Mouse (Mus musculus) midbrain, embryonic 15.5 days (tissue): ENCODE data around the gene Samd4. TPM values are rescaled to one million over a fixed set of nuclear protein-coding genes. Genes with fewer than 3 reads are reported as not detected.
"Not testable (repeated sequence)": the region's sequence is repeated elsewhere in the genome, so short reads cannot be mapped to it uniquely, and the experiment has no call there.

Experiments
- ATAC-seq: fragments of 200-750 bp; cut with Nextera tagmentation; replicated peaks from 2 replicates; pipeline ENCODE4 v1.8.0; 2017; ENCODE audit warnings: moderate TSS enrichment
- H3K27ac ChIP-seq: fragments of 300-500 bp; sonication (generic); 2 replicates; pipeline ENCODE4 v1.5.1; 2015; ENCODE audit warnings: mild to moderate bottlenecking, inconsistent platforms
- H3K27me3 ChIP-seq: fragments of 300-500 bp; sonication (generic); replicated peaks from 2 replicates; pipeline ENCODE4 v1.6.1; 2015; ENCODE audit warnings: inconsistent platforms
- H3K36me3 ChIP-seq: fragments of 300-500 bp; sonication (generic); replicated peaks from 2 replicates; pipeline ENCODE4 v1.6.1; 2015; ENCODE audit warnings: inconsistent platforms
- H3K4me1 ChIP-seq: fragments of 300-500 bp; sonication (generic); 2 replicates; pipeline ENCODE4 v1.6.1; 2015; ENCODE audit warnings: inconsistent platforms
- H3K4me2 ChIP-seq: fragments of 300-500 bp; sonication (generic); 2 replicates; pipeline ENCODE4 v1.6.1; 2015; ENCODE audit warnings: inconsistent platforms, mild to moderate bottlenecking, moderate library complexity
- H3K4me3 ChIP-seq: fragments of 300-500 bp; sonication (generic); 2 replicates; pipeline ENCODE4 v1.5.1; 2015; ENCODE audit warnings: mild to moderate bottlenecking, inconsistent platforms
- H3K9ac ChIP-seq: fragments of 300-500 bp; sonication (generic); 2 replicates; pipeline ENCODE4 v1.6.1; 2015; ENCODE audit warnings: mild to moderate bottlenecking, inconsistent platforms
- H3K9me3 ChIP-seq: fragments of 300-500 bp; sonication (generic); 2 replicates; pipeline ENCODE4 v1.6.1; 2016; ENCODE audit warnings: inconsistent platforms
- WGBS: fragments of 180-500 bp; shearing (Covaris S2); methylation state at CpG from one replicate; pipeline ENCODE4 v1.1.7; 2015; ENCODE audit warnings: mixed read lengths; 5-methylcytosine and 5-hydroxymethylcytosine counted together
- polyA plus RNA-seq: library from polyadenylated mRNA; unstranded; fragments of >200 nt; fragmentation: Nextera tagmentation; extraction: Ambion mirVana; gene quantifications from 2 replicates; pipeline ENCODE4 v1.2.1, GENCODE M21; 2015

Gene Samd4
- polyA plus RNA-seq, 1 experiment from 2014 or later = 4.2 TPM

- no peak for ATAC-seq
- Histone ChIP-seq H3K27me3 (no peaks in the 10 kb centered on the region), H3K4me3 (no peak overlapping the region), H3K9ac (no peak overlapping the region), H3K9me3 (no peaks in the 10 kb centered on the region), H3K4me2 (no peak overlapping the region), H3K36me3 (no peaks in the 10 kb centered on the region), H3K4me1 (no peaks in the 10 kb centered on the region), H3K27ac (no peak overlapping the region)
- 76% methylated on average over 3 of the region's 3 CpGs for WGBS
These were observed 224.8 kb downstream of the Samd4 start for GRCm38 (mm10) chr14:47107461-47107860.

GRCm38 (mm10) chr14:47110391-47110790 lies 227.7 kb downstream of the Samd4 start:
- not testable (repeated sequence) for H3K36me3 ChIP-seq
- 92% methylated on average over 7 of the region's 7 CpGs for WGBS

GRCm38 (mm10) chr14:47111341-47111740 lies 228.7 kb downstream of the Samd4 start:
- Histone ChIP-seq H3K27me3 (no peaks in the 10 kb centered on the region), H3K9me3 (no peaks in the 10 kb centered on the region), H3K36me3 (no peaks in the 10 kb centered on the region), H3K4me1 (no peaks in the 10 kb centered on the region), H3K9ac (no peak overlapping the region), H3K27ac (no peak overlapping the region), H3K4me3 (no peak overlapping the region), H3K4me2 (no peak overlapping the region)
- no peak for ATAC-seq
- WGBS = 55% methylated on average over 9 of the region's 9 CpGs

More at GRCm38 (mm10) chr14:47110391-47110790, 227.7 kb downstream of the Samd4 start:
- not testable (repeated sequence) for H3K4me2 ChIP-seq, ATAC-seq, H3K27me3 ChIP-seq, H3K4me1 ChIP-seq, H3K9me3 ChIP-seq, H3K4me3 ChIP-seq, H3K9ac ChIP-seq, H3K27ac ChIP-seq

GRCm38 (mm10) chr14:47115154-47115553 lies 232.5 kb downstream of the Samd4 start:
- H3K27ac ChIP-seq = no peak overlapping the region
- no peak for ATAC-seq

GRCm38 (mm10) chr14:47116062-47116762 lies 233.6 kb downstream of the Samd4 start:
- 93% methylated on average over 9 of the region's 10 CpGs for WGBS
- H3K4me2 ChIP-seq = no peak overlapping the region
- no peaks in the 10 kb centered on the region for H3K4me1 ChIP-seq
- H3K9ac ChIP-seq = no peak overlapping the region
- no peak overlapping the region for H3K27ac ChIP-seq
- no peak for ATAC-seq
- H3K9me3 ChIP-seq = no peaks in the 10 kb centered on the region
- H3K36me3 ChIP-seq = no peaks in the 10 kb centered on the region
- no peaks in the 10 kb centered on the region for H3K27me3 ChIP-seq
- H3K4me3 ChIP-seq = no peak overlapping the region

More at GRCm38 (mm10) chr14:47115154-47115553, 232.5 kb downstream of the Samd4 start:
- Histone ChIP-seq H3K4me3 (no peak overlapping the region), H3K4me2 (no peak overlapping the region), H3K4me1 (no peaks in the 10 kb centered on the region), H3K27me3 (no peaks in the 10 kb centered on the region), H3K36me3 (no peaks in the 10 kb centered on the region), H3K9me3 (no peaks in the 10 kb centered on the region), H3K9ac (no peak overlapping the region)
- WGBS = 61% methylated on average over 9 of the region's 9 CpGs

DNA sequence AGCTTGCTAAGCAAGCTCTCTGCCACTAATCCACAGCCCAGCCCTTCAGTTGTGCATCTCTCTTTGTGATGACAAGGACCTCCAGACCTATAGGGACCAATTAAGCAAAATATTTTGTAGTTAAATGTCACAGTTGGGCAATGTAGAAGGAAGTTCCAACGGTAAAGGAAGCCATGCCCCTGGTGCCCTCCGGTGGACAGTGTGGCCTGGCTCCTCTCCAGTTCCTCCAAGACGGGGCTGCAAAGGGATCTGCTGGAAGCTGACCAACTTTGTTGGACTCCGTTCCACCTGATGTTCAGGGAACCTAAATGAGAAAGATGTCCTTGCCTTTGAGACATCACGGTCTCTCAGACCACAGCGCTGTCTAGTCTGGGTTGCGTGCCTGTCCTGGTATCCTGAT lies 234.9 kb downstream of the Samd4 start:
- WGBS = 79% methylated on average over 7 of the region's 7 CpGs
- no peaks in the 10 kb centered on the region for H3K9me3 ChIP-seq
- H3K27ac ChIP-seq = no peak overlapping the region
- no peaks in the 10 kb centered on the region for H3K27me3 ChIP-seq
- no peaks in the 10 kb centered on the region for H3K4me1 ChIP-seq
- H3K4me2 ChIP-seq = no peak overlapping the region
- no peak for ATAC-seq
- H3K36me3 ChIP-seq = no peaks in the 10 kb centered on the region
- H3K4me3 ChIP-seq = no peak overlapping the region
- no peak overlapping the region for H3K9ac ChIP-seq

- 90% methylated on average over 5 of the region's 5 CpGs for WGBS
- Histone ChIP-seq H3K4me1 (no peaks in the 10 kb centered on the region), H3K36me3 (no peaks in the 10 kb centered on the region), H3K9ac (no peak overlapping the region), H3K9me3 (no peaks in the 10 kb centered on the region), H3K4me3 (no peak overlapping the region), H3K4me2 (no peak overlapping the region), H3K27me3 (no peaks in the 10 kb centered on the region), H3K27ac (no peak overlapping the region)
- ATAC-seq = no peak
These were observed 245.3 kb downstream of the Samd4 start for GRCm38 (mm10) chr14:47127987-47128386.

DNA sequence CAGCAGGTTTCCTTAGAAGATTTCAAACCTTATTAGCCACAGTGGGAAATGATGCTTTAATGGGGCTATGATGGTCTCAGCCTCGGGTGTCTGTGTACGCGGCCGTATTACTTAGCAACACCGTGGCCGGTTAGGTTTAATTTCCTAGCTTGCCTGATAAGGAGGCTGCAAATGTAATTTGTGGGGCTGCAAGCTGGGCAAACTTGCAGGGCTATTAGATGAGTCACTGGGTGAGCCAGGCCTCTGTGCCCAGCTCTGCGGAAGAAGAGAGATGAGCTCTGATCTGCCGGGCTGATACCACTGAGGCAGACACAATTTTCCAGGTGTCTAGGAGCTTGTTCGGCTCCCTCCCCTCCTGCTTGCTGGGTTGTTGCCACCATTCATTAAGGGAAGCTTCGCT lies 251.3 kb downstream of the Samd4 start:
- Histone ChIP-seq H3K4me2 (no peak overlapping the region), H3K9ac (no peak overlapping the region), H3K9me3 (no peaks in the 10 kb centered on the region), H3K4me1 (no peaks in the 10 kb centered on the region; the same call in 1 of the 2 replicates), H3K36me3 (no peaks in the 10 kb centered on the region), H3K27ac (0 out of 2 replicates have a peak overlapping the region, but pooled peaks have one; percentile 38), H3K27me3 (no peaks in the 10 kb centered on the region), H3K4me3 (no peak overlapping the region)
- peak; percentile 67 for ATAC-seq
- 65% methylated on average over 10 of the region's 10 CpGs for WGBS

GRCm38 (mm10) chr14:47136637-47137036 lies 254.0 kb downstream of the Samd4 start:
- H3K27me3 ChIP-seq = no peaks in the 10 kb centered on the region
- whole genome bisulfite sequencing = 78% methylated on average over 5 of the region's 5 CpGs
- no peak for ATAC-seq
- no peak overlapping the region for H3K9ac ChIP-seq
- H3K27ac ChIP-seq = no peak overlapping the region
- H3K36me3 ChIP-seq = no peaks in the 10 kb centered on the region
- no peak overlapping the region for H3K4me3 ChIP-seq
- H3K4me1 ChIP-seq = no peaks in the 10 kb centered on the region; the same call in 1 of the 2 replicates
- no peaks in the 10 kb centered on the region for H3K9me3 ChIP-seq
- no peak overlapping the region for H3K4me2 ChIP-seq

- H3K27ac ChIP-seq = no peak overlapping the region
- H3K4me2 ChIP-seq = no peak overlapping the region
- WGBS = 74% methylated on average over 3 of the region's 3 CpGs
These were observed 256.2 kb downstream of the Samd4 start for GRCm38 (mm10) chr14:47138853-47139252.

GRCm38 (mm10) chr14:47144326-47144725 lies 261.7 kb downstream of the Samd4 start:
- WGBS = 94% methylated on average over 5 of the region's 5 CpGs
- no peaks in the 10 kb centered on the region for H3K9me3 ChIP-seq
- H3K36me3 ChIP-seq = no peaks in the 10 kb centered on the region
- H3K4me3 ChIP-seq = no peak overlapping the region
- no peak overlapping the region for H3K27ac ChIP-seq
- no peaks in the 10 kb centered on the region for H3K27me3 ChIP-seq
- no peaks in the 10 kb centered on the region for H3K4me1 ChIP-seq
- H3K4me2 ChIP-seq = no peak overlapping the region
- ATAC-seq = no peak
- H3K9ac ChIP-seq = no peak overlapping the region

More at GRCm38 (mm10) chr14:47138853-47139252, 256.2 kb downstream of the Samd4 start:
- H3K4me1 ChIP-seq = no peaks in the 10 kb centered on the region; the same call in 1 of the 2 replicates
- H3K9me3 ChIP-seq = no peaks in the 10 kb centered on the region
- no peak overlapping the region for H3K4me3 ChIP-seq
- no peak overlapping the region for H3K9ac ChIP-seq
- no peaks in the 10 kb centered on the region for H3K36me3 ChIP-seq
- no peaks in the 10 kb centered on the region for H3K27me3 ChIP-seq
- ATAC-seq = no peak

DNA sequence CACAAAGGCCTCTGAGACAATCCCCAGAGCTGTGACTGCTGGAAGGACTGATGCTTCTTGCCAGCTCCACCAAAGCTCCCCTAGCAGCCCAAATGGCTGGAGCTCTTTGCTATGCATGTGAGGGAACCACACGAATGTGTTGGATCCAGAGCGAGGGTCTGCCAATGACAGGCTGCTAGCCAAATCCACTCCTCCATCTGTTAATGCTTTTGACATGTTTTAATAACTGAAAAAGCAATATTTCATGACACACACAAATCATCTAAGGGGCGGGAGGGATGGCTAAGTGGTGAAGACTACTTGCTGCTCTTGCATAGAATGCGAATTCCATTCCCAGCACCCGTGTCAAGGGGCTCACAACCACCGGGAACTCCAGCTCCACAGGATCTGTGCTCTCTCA lies 268.7 kb downstream of the Samd4 start:
- no peak overlapping the region for H3K27ac ChIP-seq

GRCm38 (mm10) chr14:47154303-47154702 lies 271.6 kb downstream of the Samd4 start:
- no peak for ATAC-seq
- Histone ChIP-seq H3K36me3 (no peaks in the 10 kb centered on the region), H3K4me2 (no peak overlapping the region), H3K4me3 (no peak overlapping the region), H3K27ac (no peak overlapping the region), H3K4me1 (no peaks in the 10 kb centered on the region), H3K9me3 (no peaks in the 10 kb centered on the region), H3K27me3 (no peaks in the 10 kb centered on the region), H3K9ac (no peak overlapping the region)
- 89% methylated on average over 3 of the region's 3 CpGs for WGBS

More for the DNA sequence above, 268.7 kb downstream of the Samd4 start:
- Histone ChIP-seq H3K27me3 (no peaks in the 10 kb centered on the region), H3K9ac (no peak overlapping the region), H3K36me3 (no peaks in the 10 kb centered on the region), H3K4me3 (no peak overlapping the region), H3K4me1 (no peaks in the 10 kb centered on the region), H3K4me2 (no peak overlapping the region), H3K9me3 (no peaks in the 10 kb centered on the region)
- no peak for ATAC-seq
- WGBS = 89% methylated on average over 6 of the region's 6 CpGs
